ENCODE assay signal across 8 mouse cellular contexts in the genomic region with DNA sequence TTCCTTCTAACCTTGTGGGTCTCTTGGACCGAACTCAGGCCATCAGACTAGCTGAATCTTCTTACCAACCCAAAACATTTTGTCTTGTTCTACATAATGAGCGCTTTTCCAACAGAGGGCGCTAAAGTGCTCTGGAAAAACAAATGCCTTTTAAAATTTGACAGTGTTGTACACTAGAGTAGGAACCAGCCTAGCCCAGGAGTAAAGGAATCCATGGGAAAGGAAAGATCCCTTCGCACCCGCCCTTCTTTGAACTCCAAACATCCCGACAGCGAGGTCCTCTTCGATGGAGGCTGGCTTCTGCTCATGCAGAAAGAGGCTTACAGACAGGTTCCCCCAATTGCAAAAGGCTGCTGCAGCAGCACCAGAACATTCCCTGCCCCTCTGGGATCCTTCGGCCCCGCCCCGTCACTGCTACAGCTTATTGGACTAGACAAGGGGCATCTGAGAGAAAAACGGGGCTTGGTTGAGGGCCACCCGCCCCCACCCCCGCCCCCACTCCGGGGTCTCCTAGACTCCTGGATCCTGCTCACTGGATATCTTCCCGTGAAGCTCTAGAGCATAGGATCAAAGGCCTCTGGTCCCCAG. TPM values are rescaled to one million over a fixed set of nuclear protein-coding genes. Genes with fewer than 3 reads are reported as not detected.
A peak's percentile ranks its signal among the peaks of the same experiment; 100 is the strongest.
DNase-seq lines count a peak whose midpoint lies in the region; ATAC-seq lines count a peak whose summit lies in the region.

No protein-coding gene starts in this region.

- no peaks in the 10 kb centered on the region for H3K36me3 ChIP-seq in limb, embryonic 13.5 days
- no peaks in the 10 kb centered on the region for H3K36me3 ChIP-seq in neural tube, embryonic 15.5 days

- no peak overlapping the region for H3K4me3 ChIP-seq in limb, embryonic 13.5 days
- no peak overlapping the region for H3K4me3 ChIP-seq in neural tube, embryonic 15.5 days (replicated peaks)

- H3K4me2 ChIP-seq in limb, embryonic 13.5 days (replicated peaks) = peak overlapping the region; percentile 38
- H3K4me2 ChIP-seq in neural tube, embryonic 15.5 days = peak overlapping the region; percentile 29; the same call in 1 of the 2 replicates

- 27% methylated on average over 16 of the region's 16 CpGs for WGBS in limb, embryonic 13.5 days
- WGBS in neural tube, embryonic 15.5 days = 33% methylated on average over 16 of the region's 16 CpGs

- peaks cover 7% of the 10 kb centered on the region; the same call in 1 of the 2 replicates for H3K27me3 ChIP-seq in limb, embryonic 13.5 days
- H3K27me3 ChIP-seq in neural tube, embryonic 15.5 days (replicated peaks) = peaks cover 13% of the 10 kb centered on the region; the same call in 1 of the 2 replicates

- peak overlapping the region; percentile 45 for H3K9ac ChIP-seq in limb, embryonic 13.5 days
- peak overlapping the region; percentile 14; the same call in 1 of the 2 replicates for H3K9ac ChIP-seq in neural tube, embryonic 15.5 days (replicated peaks)

- peaks cover 19% of the 10 kb centered on the region for H3K4me1 ChIP-seq in limb, embryonic 13.5 days
- H3K4me1 ChIP-seq in neural tube, embryonic 15.5 days = peaks cover 18% of the 10 kb centered on the region

- DNase-seq in 3134 (ENCODE audit: extremely low read depth, insufficient read length, low spot score) (peak; percentile 22), NIH3T3 (ENCODE audit: low read depth) (peak; percentile 93)
- DNase-seq in embryo, embryonic 10 days (ENCODE audit: low spot score) = peak; percentile 74
- DNase-seq in heart, adult 8-10 months (ENCODE audit: low spot score) = peak; percentile 82
- DNase-seq in kidney, adult 9 months = peak; percentile 87
- peak; percentile 79 for DNase-seq in thymus, postnatal 4 days

- peak; percentile 60; the same call in 1 of the 2 replicates for ATAC-seq in limb, embryonic 13.5 days (ENCODE audit: low FRiP score, low read depth)
- ATAC-seq in neural tube, embryonic 15.5 days (ENCODE audit: low FRiP score) = peak; percentile 61; the same call in 1 of the 2 replicates

- H3K9me3 ChIP-seq in limb, embryonic 13.5 days = no peaks in the 10 kb centered on the region
- H3K9me3 ChIP-seq in neural tube, embryonic 15.5 days (replicated peaks) = no peaks in the 10 kb centered on the region

- H3K27ac ChIP-seq in limb, embryonic 13.5 days = no peak overlapping the region
- no peak overlapping the region for H3K27ac ChIP-seq in neural tube, embryonic 15.5 days (replicated peaks)

RNA-seq across cellular contexts. Expression of gene Ccdc63, which starts 11.5 kb away (rescaled TPM):
- total RNA-seq in heart, adult 8-10 months (2022) = under 1 TPM in 1 of 4 experiments, not detected in 3; 0.37 TPM
- polyA plus RNA-seq in limb, embryonic 13.5 days (2015; fragmentation: Nextera tagmentation; extraction: Ambion mirVana) = 0.14 TPM in 1 of 2 replicates, not detected in the other
- 0.44 TPM in 1 of 2 replicates, not detected in the other for polyA plus RNA-seq in neural tube, embryonic 15.5 days (2015; fragmentation: Nextera tagmentation; extraction: Ambion mirVana)

RNA-seq across cellular contexts. Expression of gene Myl2, which starts 28.4 kb away (rescaled TPM):
- total RNA-seq in heart, adult 8-10 months (2022) = over 10,000 TPM; 21,987 to 25,864 (median 23,706) TPM
- 0.61 and 1.0 TPM in 2 replicates for polyA plus RNA-seq in limb, embryonic 13.5 days (2015; fragmentation: Nextera tagmentation; extraction: Ambion mirVana)
- polyA plus RNA-seq in neural tube, embryonic 15.5 days (2015; fragmentation: Nextera tagmentation; extraction: Ambion mirVana) = 1.8 and 4.7 TPM in 2 replicates

RNA-seq across cellular contexts. Expression of gene Ppp1cc, which starts 28.9 kb away (rescaled TPM):
- 100 to 1,000 TPM in 3 of 4 experiments, 10 to 100 TPM in 1; 98.9 to 113 (median 108) TPM for total RNA-seq in heart, adult 8-10 months (2022)
- 231 and 235 TPM in 2 replicates for polyA plus RNA-seq in limb, embryonic 13.5 days (2015; fragmentation: Nextera tagmentation; extraction: Ambion mirVana)
- 184 and 200 TPM in 2 replicates for polyA plus RNA-seq in neural tube, embryonic 15.5 days (2015; fragmentation: Nextera tagmentation; extraction: Ambion mirVana)

Comparison
In these comparisons a context has a peak if more than half of its experiments do, and no peak if none do; other contexts are left out.
1. DNase-seq: peak in every context shown above with its lines; median percentile 93 in NIH3T3; 87 in kidney, adult 9 months; 82 in heart, adult 8-10 months; 79 in thymus, postnatal 4 days; 74 in embryo, embryonic 10 days; 22 in 3134.